Mouse (Mus musculus): ENCODE measurements around the gene Polr2g. TPM values are rescaled to one million over a fixed set of nuclear protein-coding genes. Genes with fewer than 3 reads are reported as not detected.

Gene Polr2g
- polyA plus RNA-seq, 1 experiment from 2014 or later: 129 TPM

GRCm38 (mm10) chr19:8819596-8820423 is 21.4 kb upstream of the Polr2g start, which contains the start of gene Hnrnpul2:
Hnrnpul2 (plus strand) TSS chr19:8820010.
- Histone ChIP-seq H3K9me3 (replicated peaks; ENCODE audit: control insufficient read depth, low read length) (no peaks in the 10 kb centered on the region), H3K9ac (ENCODE audit: low read length) (peak within 1 kb of the TSS; percentile 98), H3K36me3 (ENCODE audit: control insufficient read depth, insufficient read depth, low read length) (peaks cover 12% of the 10 kb centered on the region), H3K4me1 (ENCODE audit: control insufficient read depth, insufficient read depth, low read length) (peaks cover 27% of the 10 kb centered on the region), H3K27me3 (ENCODE audit: control insufficient read depth, insufficient read depth, low read length) (no peaks in the 10 kb centered on the region), H3K4me3 (replicated peaks; ENCODE audit: low read length) (peak within 1 kb of the TSS; percentile 100), H3K27ac (ENCODE audit: low read length) (peak within 1 kb of the TSS; percentile 99), H3K4me2 (ENCODE audit: low read depth, low read length) (peak within 1 kb of the TSS; percentile 89)
- peak; percentile 96 for ATAC-seq (ENCODE audit: insufficient read depth, low FRiP score)
- under 1% methylated on average over 83 of the region's 83 CpGs for WGBS

GRCm38 (mm10) chr19:8818801-8819595 is 20.6 kb upstream of the Polr2g start, which contains the start of gene Ttc9c:
Ttc9c (minus strand) TSS chr19:8819333.
- ATAC-seq (ENCODE audit: insufficient read depth, low FRiP score): peak; percentile 92
- H3K4me2 ChIP-seq (ENCODE audit: low read depth, low read length): peak within 1 kb of the TSS; percentile 89
- H3K9ac ChIP-seq (ENCODE audit: low read length): peak within 1 kb of the TSS; percentile 98
- H3K27ac ChIP-seq (ENCODE audit: low read length): peak within 1 kb of the TSS; percentile 99
- H3K4me3 ChIP-seq (replicated peaks; ENCODE audit: low read length): peak within 1 kb of the TSS; percentile 100
- no peaks in the 10 kb centered on the region for H3K9me3 ChIP-seq (replicated peaks; ENCODE audit: control insufficient read depth, low read length)
- no peaks in the 10 kb centered on the region for H3K27me3 ChIP-seq (ENCODE audit: control insufficient read depth, insufficient read depth, low read length)
- peaks cover 27% of the 10 kb centered on the region for H3K4me1 ChIP-seq (ENCODE audit: control insufficient read depth, insufficient read depth, low read length)
- WGBS: under 1% methylated on average over 33 of the region's 33 CpGs
- H3K36me3 ChIP-seq (ENCODE audit: control insufficient read depth, insufficient read depth, low read length): peaks cover 4% of the 10 kb centered on the region

- H3K27me3 ChIP-seq (ENCODE audit: control insufficient read depth, insufficient read depth, low read length): no peaks in the 10 kb centered on the region
- ATAC-seq (ENCODE audit: insufficient read depth, low FRiP score): no peak
- H3K4me2 ChIP-seq (ENCODE audit: low read depth, low read length): peak overlapping the region; percentile 85
- H3K9me3 ChIP-seq (replicated peaks; ENCODE audit: control insufficient read depth, low read length): no peaks in the 10 kb centered on the region
- H3K4me1 ChIP-seq (ENCODE audit: control insufficient read depth, insufficient read depth, low read length): peaks cover 27% of the 10 kb centered on the region
- H3K4me3 ChIP-seq (replicated peaks; ENCODE audit: low read length): peak overlapping the region; percentile 100
- H3K9ac ChIP-seq (ENCODE audit: low read length): peak overlapping the region; percentile 84
- peaks cover 4% of the 10 kb centered on the region; the same call in 1 of the 2 replicates for H3K36me3 ChIP-seq (ENCODE audit: control insufficient read depth, insufficient read depth, low read length)
- WGBS: 15% methylated on average over 14 of the region's 14 CpGs
- peak overlapping the region; percentile 99 for H3K27ac ChIP-seq (ENCODE audit: low read length)
These were observed 20.0 kb upstream of the Polr2g start for GRCm38 (mm10) chr19:8818301-8818798.

- WGBS: 69% methylated on average over 3 of the region's 3 CpGs
- H3K9ac ChIP-seq (ENCODE audit: low read length): peak overlapping the region; percentile 44
- peaks cover 16% of the 10 kb centered on the region for H3K4me1 ChIP-seq (ENCODE audit: control insufficient read depth, insufficient read depth, low read length)
- no peak overlapping the region for H3K27ac ChIP-seq (ENCODE audit: low read length)
- no peak for ATAC-seq (ENCODE audit: insufficient read depth, low FRiP score)
- no peaks in the 10 kb centered on the region for H3K9me3 ChIP-seq (replicated peaks; ENCODE audit: control insufficient read depth, low read length)
- peak overlapping the region; percentile 14; the same call in 1 of the 2 replicates for H3K4me2 ChIP-seq (ENCODE audit: low read depth, low read length)
- no peaks in the 10 kb centered on the region for H3K27me3 ChIP-seq (ENCODE audit: control insufficient read depth, insufficient read depth, low read length)
- peaks cover 7% of the 10 kb centered on the region; the same call in 1 of the 2 replicates for H3K36me3 ChIP-seq (ENCODE audit: control insufficient read depth, insufficient read depth, low read length)
- peak overlapping the region; percentile 4; the same call in 1 of the 2 replicates for H3K4me3 ChIP-seq (replicated peaks; ENCODE audit: low read length)
These were observed 18.6 kb upstream of the Polr2g start for GRCm38 (mm10) chr19:8817001-8817400.

GRCm38 (mm10) chr19:8815812-8816211 is 17.4 kb upstream of the Polr2g start:
- no peak for ATAC-seq (ENCODE audit: insufficient read depth, low FRiP score)
- Histone ChIP-seq H3K9ac (ENCODE audit: low read length) (no peak overlapping the region), H3K4me2 (ENCODE audit: low read depth, low read length) (no peak overlapping the region), H3K4me3 (replicated peaks; ENCODE audit: low read length) (no peak overlapping the region), H3K27ac (ENCODE audit: low read length) (no peak overlapping the region), H3K27me3 (ENCODE audit: control insufficient read depth, insufficient read depth, low read length) (no peaks in the 10 kb centered on the region), H3K36me3 (ENCODE audit: control insufficient read depth, insufficient read depth, low read length) (peaks cover 12% of the 10 kb centered on the region; the same call in 1 of the 2 replicates), H3K4me1 (ENCODE audit: control insufficient read depth, insufficient read depth, low read length) (peaks cover 13% of the 10 kb centered on the region), H3K9me3 (replicated peaks; ENCODE audit: control insufficient read depth, low read length) (no peaks in the 10 kb centered on the region)
- WGBS: 64% methylated on average over 11 of the region's 11 CpGs

- H3K9ac ChIP-seq (ENCODE audit: low read length): no peak overlapping the region
- no peaks in the 10 kb centered on the region for H3K9me3 ChIP-seq (replicated peaks; ENCODE audit: control insufficient read depth, low read length)
- H3K4me1 ChIP-seq (ENCODE audit: control insufficient read depth, insufficient read depth, low read length): 0 out of 2 replicates have a peak, but pooled peaks cover under 1% of the 10 kb centered on the region
- H3K4me2 ChIP-seq (ENCODE audit: low read depth, low read length): no peak overlapping the region
- H3K36me3 ChIP-seq (ENCODE audit: control insufficient read depth, insufficient read depth, low read length): peaks cover 18% of the 10 kb centered on the region
- 92% methylated on average over 5 of the region's 5 CpGs for whole genome bisulfite sequencing
- no peak overlapping the region for H3K27ac ChIP-seq (ENCODE audit: low read length)
- no peaks in the 10 kb centered on the region for H3K27me3 ChIP-seq (ENCODE audit: control insufficient read depth, insufficient read depth, low read length)
- no peak overlapping the region for H3K4me3 ChIP-seq (replicated peaks; ENCODE audit: low read length)
- no peak for ATAC-seq (ENCODE audit: insufficient read depth, low FRiP score)
These were observed 8.4 kb upstream of the Polr2g start for GRCm38 (mm10) chr19:8806810-8807209.

- H3K36me3 ChIP-seq (ENCODE audit: control insufficient read depth, insufficient read depth, low read length): peaks cover 7% of the 10 kb centered on the region; the same call in 1 of the 2 replicates
- H3K4me3 ChIP-seq (replicated peaks; ENCODE audit: low read length): no peak overlapping the region
- H3K9ac ChIP-seq (ENCODE audit: low read length): no peak overlapping the region
- no peak overlapping the region for H3K4me2 ChIP-seq (ENCODE audit: low read depth, low read length)
- 88% methylated on average over 11 of the region's 11 CpGs for WGBS
- no peak for ATAC-seq (ENCODE audit: insufficient read depth, low FRiP score)
- H3K27me3 ChIP-seq (ENCODE audit: control insufficient read depth, insufficient read depth, low read length): no peaks in the 10 kb centered on the region
- 0 out of 2 replicates have a peak, but pooled peaks cover 4% of the 10 kb centered on the region for H3K4me1 ChIP-seq (ENCODE audit: control insufficient read depth, insufficient read depth, low read length)
- no peak overlapping the region for H3K27ac ChIP-seq (ENCODE audit: low read length)
- H3K9me3 ChIP-seq (replicated peaks; ENCODE audit: control insufficient read depth, low read length): no peaks in the 10 kb centered on the region
These were observed 5.7 kb upstream of the Polr2g start for GRCm38 (mm10) chr19:8803879-8804660.

- H3K9ac ChIP-seq (ENCODE audit: low read length): no peak overlapping the region; the same call in 1 of the 2 replicates
- H3K9me3 ChIP-seq (replicated peaks; ENCODE audit: control insufficient read depth, low read length): no peaks in the 10 kb centered on the region
- H3K4me2 ChIP-seq (ENCODE audit: low read depth, low read length): peak overlapping the region; percentile 82
- no peak for ATAC-seq (ENCODE audit: insufficient read depth, low FRiP score)
- peaks cover 7% of the 10 kb centered on the region; the same call in 1 of the 2 replicates for H3K36me3 ChIP-seq (ENCODE audit: control insufficient read depth, insufficient read depth, low read length)
- H3K4me3 ChIP-seq (replicated peaks; ENCODE audit: low read length): peak overlapping the region; percentile 83; the same call in 1 of the 2 replicates
- H3K27ac ChIP-seq (ENCODE audit: low read length): peak overlapping the region; percentile 94
- H3K4me1 ChIP-seq (ENCODE audit: control insufficient read depth, insufficient read depth, low read length): 0 out of 2 replicates have a peak, but pooled peaks cover 4% of the 10 kb centered on the region
- H3K27me3 ChIP-seq (ENCODE audit: control insufficient read depth, insufficient read depth, low read length): no peaks in the 10 kb centered on the region
- WGBS: 89% methylated on average over 9 of the region's 9 CpGs
These were observed 4.9 kb upstream of the Polr2g start for GRCm38 (mm10) chr19:8803204-8803780.
